Mouse (Mus musculus) heart, postnatal 10 days (tissue): Measurements from ENCODE around the gene Ntpcr. TPM values are rescaled to one million over a fixed set of nuclear protein-coding genes. Genes with fewer than 3 reads are reported as not detected.

Experiments
- DNase-seq, 2 experiments: peaks; one replicate each; pipeline ENCODE4 v3.0.0; 2021
- intact Hi-C: fragments of 180-260 bp; cut with DNase I; formaldehyde crosslinking; loops from one replicate; pipeline ENCODE4 v1.15.1; 2025
- total RNA-seq, 2 experiments: library from RNA; stranded (reverse); gene quantifications; 2 replicates each; pipeline ENCODE4 v1.2.3; 2021

Gene Ntpcr
- total RNA-seq = 10 to 100 TPM; 16.6 to 19.5 TPM

- no peak for DNase-seq
- intact Hi-C loops = loop anchor here (5.0 kb wide), 1 partner anchor 128 kb away; no protein-coding TSS in a partner anchor
These were observed at the start of gene Ntpcr for GRCm38 (mm10) chr8:125729746-125730145. Ntpcr (plus strand) TSS chr8:125729963.

DNA sequence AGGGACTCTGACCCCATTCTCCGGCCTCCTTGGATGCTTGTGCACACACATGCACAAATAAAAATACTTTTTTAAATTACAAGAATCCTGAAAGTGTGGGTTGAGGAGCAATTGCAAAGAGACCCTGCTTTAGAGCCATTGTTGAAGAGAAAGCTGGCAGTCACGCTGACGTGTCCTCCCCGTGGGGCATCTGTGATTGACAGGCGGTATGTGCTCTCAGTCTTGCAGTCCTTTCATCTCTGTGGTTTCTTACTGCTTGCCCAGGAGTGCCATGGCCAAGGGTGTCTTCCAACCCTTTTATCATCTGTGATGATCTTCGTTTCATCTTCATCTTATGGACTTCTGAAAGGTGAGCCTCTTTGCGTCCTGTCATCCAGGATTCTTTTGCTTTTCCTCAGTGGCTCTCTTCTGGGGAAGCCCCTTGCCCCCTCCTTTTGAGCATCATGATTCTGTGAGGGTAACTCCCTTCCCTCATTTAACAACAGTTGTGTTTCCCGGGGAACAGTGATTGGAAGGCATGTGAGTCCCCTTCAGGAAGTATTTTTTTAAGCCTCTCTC lies 48.8 kb upstream of the Ntpcr start:
- intact Hi-C loops = no loop called here
- no peak for DNase-seq

GRCm38 (mm10) chr8:125685216-125685760 lies 44.5 kb upstream of the Ntpcr start:
- DNase-seq = peak in 1 of 2 experiments; percentile 36
- intact Hi-C loops = no loop called here

DNA sequence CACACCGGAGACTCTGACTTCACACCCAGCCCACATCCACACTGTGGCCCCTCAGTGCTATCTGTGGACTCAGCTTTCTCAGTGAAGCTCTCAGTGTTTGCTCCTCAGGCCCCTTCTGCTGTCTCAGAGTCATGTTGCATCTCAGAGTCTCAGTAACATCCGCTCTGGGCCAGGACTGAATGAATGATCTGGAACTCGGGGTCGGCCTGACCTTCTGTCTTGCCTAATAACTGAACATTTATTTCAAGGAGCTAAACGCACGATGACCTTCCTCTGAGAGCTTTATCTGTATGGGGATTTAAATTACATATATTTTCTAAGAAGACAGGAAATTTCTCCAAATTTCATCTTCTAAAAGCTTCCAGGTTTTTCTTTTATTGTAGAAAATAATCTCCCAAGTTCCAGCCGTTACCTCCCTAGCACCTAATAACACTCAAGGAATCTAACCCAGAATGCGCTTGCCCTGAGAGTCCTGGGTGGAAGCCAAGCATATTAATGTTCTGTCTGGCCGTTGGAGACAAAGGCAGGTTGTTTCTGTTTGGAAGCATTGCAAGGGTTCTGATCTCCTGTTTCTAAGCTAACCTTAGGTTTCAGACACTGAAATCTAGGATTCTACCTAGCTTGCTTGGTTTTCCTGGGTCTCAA lies 43.4 kb upstream of the Ntpcr start:
- DNase-seq = no peak
- intact Hi-C loops = no loop called here

- intact Hi-C loops = no loop called here
- DNase-seq = peak; percentile 31 to 52
These were observed 39.4 kb upstream of the Ntpcr start for GRCm38 (mm10) chr8:125690166-125690915.

DNA sequence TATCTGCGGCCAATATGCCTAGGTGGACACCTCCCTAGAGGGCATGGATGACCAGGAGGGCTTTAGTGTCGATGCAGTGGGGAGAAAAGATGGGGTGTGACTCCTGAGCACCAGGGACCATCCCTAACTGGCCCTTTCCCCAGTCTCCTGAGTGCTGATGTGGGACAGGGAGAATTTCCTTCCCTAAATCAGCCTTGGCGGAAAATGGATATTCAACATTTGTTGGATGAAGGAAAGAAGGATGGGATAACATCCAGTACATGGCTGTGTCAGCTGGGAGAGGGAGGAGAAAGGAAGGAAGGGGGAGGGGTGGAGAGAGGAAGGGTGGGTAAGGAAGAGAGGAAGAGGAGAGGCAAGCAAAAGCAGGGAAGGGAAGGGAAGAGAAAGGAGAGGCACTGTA lies 38.8 kb upstream of the Ntpcr start:
- peak; percentile 44 to 52 for DNase-seq
- intact Hi-C loops = no loop called here

GRCm38 (mm10) chr8:125692447-125692846 lies 37.3 kb upstream of the Ntpcr start:
- intact Hi-C loops = no loop called here
- DNase-seq = no peak

GRCm38 (mm10) chr8:125693197-125693596 lies 36.6 kb upstream of the Ntpcr start:
- intact Hi-C loops = no loop called here
- DNase-seq = no peak

- DNase-seq = no peak
- intact Hi-C loops = no loop called here
These were observed 33.8 kb upstream of the Ntpcr start for GRCm38 (mm10) chr8:125695951-125696350.

GRCm38 (mm10) chr8:125699391-125700025 lies 30.3 kb upstream of the Ntpcr start:
- no peak for DNase-seq
- intact Hi-C loops = no loop called here

DNA sequence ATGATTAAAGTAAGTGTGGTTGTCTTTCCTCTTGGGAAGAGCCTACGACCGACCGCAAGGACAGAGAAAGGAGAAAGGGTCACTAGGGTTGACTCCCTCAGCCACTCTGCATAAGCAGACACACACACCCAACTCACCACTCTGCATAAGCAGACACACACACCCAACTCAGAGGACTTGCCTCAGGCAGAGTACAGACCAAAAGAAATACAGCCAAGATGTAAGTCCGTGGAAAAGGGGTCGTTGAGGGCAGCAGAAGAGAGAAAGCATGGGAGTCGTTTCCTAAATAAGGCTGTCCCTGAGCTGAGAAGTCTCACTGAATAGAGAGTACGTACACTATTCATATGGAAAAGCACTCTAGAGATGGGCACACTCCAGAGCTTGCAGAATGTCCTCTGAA lies 29.4 kb upstream of the Ntpcr start:
- DNase-seq = no peak
- intact Hi-C loops = no loop called here

- intact Hi-C loops = no loop called here
- no peak for DNase-seq
These were observed 26.8 kb upstream of the Ntpcr start for GRCm38 (mm10) chr8:125702868-125703473.

DNA sequence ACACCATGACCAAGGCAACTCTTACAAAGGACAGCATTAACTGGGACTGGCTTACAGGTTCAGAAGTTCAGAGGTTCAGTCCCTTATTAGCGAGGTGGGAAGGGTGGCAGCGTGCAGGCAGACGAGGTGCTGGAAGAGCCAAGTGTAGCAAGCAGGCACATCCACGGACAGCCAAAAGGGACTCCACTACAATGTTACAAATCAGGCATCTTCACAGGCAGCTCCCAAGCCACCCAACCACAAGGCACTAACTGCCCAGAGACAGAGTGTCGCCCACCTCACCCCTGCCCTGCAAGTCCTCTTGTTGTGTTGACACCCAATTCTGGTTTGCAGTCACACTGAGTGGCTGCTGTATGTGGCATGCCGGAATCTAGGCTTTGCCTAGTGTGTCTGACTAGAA lies 25.3 kb upstream of the Ntpcr start:
- no peak for DNase-seq
- intact Hi-C loops = no loop called here

DNA sequence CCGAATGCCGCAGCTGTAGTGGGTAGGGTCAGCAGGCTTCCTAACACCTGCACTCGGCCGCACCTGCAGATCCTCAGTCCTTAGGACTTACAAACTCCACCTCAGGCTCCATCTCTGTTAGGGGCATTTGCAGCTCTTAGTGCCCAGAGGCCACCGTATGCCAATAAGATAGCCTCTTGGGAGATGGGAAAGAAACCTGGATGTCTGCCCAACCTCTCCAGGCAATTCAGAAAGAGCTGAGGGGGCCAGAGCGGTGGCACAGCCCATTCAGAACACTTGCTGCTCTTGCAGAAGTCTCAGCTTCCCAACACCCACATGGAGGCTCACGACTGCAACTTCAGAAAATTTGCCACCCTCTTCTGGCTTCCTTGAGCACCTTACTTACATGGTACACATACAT lies 23.9 kb upstream of the Ntpcr start:
- intact Hi-C loops = no loop called here
- no peak for DNase-seq

DNA sequence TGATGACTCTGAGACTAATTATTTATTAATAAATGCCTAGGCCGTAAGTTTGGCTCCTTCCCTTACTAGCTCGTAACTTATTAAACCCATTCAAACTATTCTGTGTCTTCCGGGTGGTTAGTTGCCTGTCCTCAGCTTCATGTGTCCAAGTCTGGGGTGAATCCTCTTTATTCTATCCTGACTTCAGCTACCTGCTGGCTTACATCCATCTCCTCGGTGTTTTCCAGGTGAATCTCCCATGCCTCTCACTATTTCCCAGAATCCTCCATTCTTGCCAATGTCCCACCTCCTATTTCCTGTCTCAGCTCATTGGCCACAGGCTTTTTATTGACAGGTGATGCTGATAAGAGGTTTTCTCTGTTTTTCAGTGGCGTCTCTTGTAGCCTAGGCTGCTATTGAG lies 20.6 kb upstream of the Ntpcr start:
- intact Hi-C loops = no loop called here
- no peak for DNase-seq

- intact Hi-C loops = no loop called here
- no peak for DNase-seq
These were observed 18.2 kb upstream of the Ntpcr start for GRCm38 (mm10) chr8:125711514-125711913.

DNA sequence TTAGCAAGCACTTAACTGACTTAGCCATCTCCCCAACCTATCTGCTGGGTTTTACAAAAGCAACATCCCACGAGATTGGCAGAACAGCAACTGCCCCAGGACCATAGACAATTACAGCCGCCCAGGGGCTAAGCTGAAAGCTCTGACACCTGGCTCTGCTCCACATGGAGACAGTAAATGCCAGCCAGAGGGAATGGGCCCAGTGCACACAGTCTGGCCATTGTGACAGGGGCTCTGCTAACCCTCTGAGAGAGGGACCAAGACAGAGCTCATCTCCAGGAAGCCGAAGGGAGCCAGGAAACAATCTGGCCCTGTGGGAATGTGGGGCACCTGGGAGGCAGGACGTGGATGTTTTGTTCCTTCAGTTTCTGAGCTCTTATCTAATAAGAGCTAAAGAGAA lies 13.6 kb upstream of the Ntpcr start:
- intact Hi-C loops = no loop called here
- DNase-seq = no peak

GRCm38 (mm10) chr8:125716613-125717012 lies 13.2 kb upstream of the Ntpcr start:
- intact Hi-C loops = no loop called here
- no peak for DNase-seq

DNA sequence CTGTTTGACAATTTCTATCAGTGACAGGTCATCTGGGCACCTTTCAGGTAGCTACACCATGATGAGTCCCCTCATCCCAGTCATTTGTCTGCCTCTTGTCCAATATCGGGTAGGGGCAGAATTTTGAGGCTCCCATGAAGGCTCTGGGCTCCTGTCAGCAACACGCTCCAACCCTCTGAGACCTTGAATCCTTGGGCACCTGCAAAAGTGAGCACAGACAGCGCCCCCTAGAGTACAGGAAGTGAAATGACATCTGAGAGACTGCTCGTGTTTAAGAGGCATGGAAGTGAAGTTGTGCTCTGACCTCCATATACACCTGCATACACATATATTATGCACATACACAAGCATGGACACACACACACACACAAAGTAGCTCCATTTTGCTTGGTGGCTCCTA lies 10.8 kb upstream of the Ntpcr start:
- intact Hi-C loops = no loop called here
- DNase-seq = no peak

GRCm38 (mm10) chr8:125722675-125723074 lies 7.1 kb upstream of the Ntpcr start:
- DNase-seq = peak; percentile 44 to 48

GRCm38 (mm10) chr8:125723437-125723836 lies 6.3 kb upstream of the Ntpcr start:
- intact Hi-C loops = no loop called here
- DNase-seq = no peak

More at GRCm38 (mm10) chr8:125722675-125723074, 7.1 kb upstream of the Ntpcr start:
- intact Hi-C loops = no loop called here
